Mouse (Mus musculus): ENCODE results near the gene Pgr15l. TPM values are rescaled to one million over a fixed set of nuclear protein-coding genes. Genes with fewer than 3 reads are reported as not detected.

Pgr15l gene
- not detected for polyA plus RNA-seq (2017; shearing (Covaris generic))

GRCm38 (mm10) chrX:97072369-97072768, at the start of gene Pgr15l:
Gene Pgr15l, plus strand, starts transcription at chrX:97072596.

